Mouse (Mus musculus) monocyte, adult 2 months (primary cell): ENCODE results near the gene Ccnyl1.
"Not testable (repeated sequence)": the region's sequence is repeated elsewhere in the genome, so short reads cannot be mapped to it uniquely, and the experiment has no call there.

Experiments
- DNase-seq, 2 experiments: peaks; one replicate each; pipeline ENCODE4 v3.0.0; 2022; ENCODE audit warnings: low spot score in 2 of 2, low read depth in 1 of 2

Gene Ccnyl1

DNA sequence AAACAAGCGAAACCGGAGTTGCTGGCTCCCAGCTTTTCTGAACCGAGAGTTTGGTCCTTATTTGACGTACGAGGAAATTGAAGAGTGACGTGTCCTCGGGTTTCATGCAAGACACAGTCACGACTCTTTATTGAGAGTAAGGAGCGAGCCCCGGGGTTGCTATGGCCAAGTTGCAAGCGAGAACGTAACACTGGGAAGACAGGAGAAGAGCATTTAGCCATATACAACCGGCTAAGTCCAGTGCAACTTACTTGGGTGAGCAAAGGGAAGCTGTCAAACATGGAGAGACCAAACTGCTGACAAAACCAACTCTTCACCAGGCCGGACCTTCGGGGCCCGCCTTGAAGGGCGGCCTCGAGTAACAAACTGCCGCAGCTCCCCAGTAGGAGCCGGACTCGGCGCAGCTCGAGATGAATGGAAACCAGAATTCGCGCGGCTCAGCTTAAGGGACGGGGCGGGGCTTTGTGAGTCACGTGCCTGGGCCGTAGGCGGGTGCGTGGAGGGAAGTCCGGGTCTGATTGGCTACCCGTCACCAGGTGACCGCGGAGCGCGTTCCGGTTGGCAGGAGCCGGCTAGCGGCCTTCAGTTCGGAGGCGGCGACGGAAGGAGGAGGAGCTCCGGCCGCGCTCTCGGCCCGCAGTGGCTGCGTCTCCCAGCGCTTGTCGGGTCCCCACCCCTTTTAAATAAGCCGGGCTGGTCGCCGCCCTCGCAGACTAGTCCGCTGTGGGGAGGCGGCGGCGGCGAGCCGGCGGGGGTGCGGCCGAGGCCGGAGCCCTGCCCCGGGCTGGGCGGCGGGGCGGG, at the start of gene Ccnyl1:
Ccnyl1 (plus strand) TSS at position 243 of the 801 bp plus-strand sequence.
- peak; percentile 97 for DNase-seq

DNA sequence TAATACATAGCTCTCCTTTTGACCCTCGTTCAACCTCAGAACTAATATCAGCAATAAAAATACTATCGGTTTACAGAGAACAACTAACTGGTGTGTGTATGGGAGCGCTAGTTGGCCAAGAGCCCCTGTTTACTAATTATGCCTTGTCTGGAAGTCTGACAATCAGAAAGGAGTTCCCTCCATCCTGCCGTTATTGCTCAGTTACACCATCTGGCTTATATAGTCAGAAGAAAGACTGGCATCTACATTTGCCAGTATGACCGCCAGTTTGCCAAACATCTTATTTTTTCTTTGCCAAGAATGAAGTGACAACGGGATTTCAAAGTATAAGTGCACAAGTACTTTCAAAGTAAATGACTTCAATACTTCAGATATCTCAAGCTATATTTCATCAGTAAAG, 49.2 kb upstream of the Ccnyl1 start:
- no peak for DNase-seq

DNA sequence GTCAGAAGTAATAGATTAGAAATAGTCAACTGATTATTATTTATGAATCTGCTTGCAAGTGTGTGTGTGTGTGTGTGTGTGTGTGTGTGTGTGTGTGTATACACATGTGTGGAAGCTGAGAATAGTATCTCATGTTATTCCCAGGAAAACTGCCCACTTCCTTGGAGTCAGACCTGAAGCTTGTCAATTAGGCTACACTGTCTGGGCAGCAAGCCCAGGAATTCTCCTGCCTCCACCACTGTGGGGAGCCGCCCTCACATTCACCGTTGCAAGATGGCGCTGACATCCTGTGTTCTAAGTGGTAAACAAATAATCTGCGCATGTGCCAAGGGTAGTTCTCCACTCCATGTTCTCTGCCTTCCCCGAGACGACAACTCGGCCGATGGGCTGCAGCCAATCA, 47.7 kb upstream of the Ccnyl1 start:
- DNase-seq, result not testable (repeated sequence)

DNA sequence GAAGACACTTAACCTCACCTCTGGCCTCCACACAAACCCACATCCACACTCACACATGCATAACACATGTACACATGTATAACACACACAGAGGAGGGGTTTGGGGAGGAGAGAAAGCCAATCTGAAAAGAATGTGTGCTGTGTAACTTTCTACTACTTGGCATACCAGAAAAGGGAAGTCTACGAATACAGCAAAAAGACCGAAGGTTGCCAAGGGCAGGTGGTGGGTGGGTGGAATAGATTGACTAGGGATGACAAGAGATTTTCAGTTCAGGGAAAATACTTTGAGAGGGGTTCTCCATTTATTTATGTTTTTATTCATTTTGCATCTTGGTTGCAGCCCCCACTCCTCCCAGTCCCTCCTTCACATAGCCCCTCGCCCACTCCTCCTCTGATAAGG, 45.7 kb upstream of the Ccnyl1 start:
- DNase-seq, result no peak

GRCm38 (mm10) chr1:64649362-64650124, 40.7 kb upstream of the Ccnyl1 start:
- DNase-seq, result no peak

DNA sequence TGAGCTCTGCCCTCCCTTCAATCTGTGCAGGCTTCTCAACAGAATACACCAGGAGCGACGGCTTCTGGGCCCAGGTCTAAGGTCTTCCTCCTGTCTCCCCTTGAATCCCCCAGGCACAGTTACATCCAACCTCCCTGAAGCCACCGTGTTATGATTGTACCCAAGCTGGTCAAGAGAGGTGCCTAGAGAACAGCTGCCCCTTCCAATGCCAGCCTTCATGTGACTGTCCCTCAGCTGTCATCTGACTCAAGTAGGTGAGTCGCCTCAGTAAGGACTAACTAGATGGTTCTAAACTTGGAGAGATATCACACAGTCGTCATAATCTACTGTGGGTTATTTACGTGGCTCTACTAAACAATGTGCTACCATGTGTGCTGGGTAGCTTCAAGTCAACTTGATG, 36.6 kb upstream of the Ccnyl1 start:
- DNase-seq, result no peak

GRCm38 (mm10) chr1:64655415-64655814, 34.8 kb upstream of the Ccnyl1 start:
- no peak for DNase-seq

DNA sequence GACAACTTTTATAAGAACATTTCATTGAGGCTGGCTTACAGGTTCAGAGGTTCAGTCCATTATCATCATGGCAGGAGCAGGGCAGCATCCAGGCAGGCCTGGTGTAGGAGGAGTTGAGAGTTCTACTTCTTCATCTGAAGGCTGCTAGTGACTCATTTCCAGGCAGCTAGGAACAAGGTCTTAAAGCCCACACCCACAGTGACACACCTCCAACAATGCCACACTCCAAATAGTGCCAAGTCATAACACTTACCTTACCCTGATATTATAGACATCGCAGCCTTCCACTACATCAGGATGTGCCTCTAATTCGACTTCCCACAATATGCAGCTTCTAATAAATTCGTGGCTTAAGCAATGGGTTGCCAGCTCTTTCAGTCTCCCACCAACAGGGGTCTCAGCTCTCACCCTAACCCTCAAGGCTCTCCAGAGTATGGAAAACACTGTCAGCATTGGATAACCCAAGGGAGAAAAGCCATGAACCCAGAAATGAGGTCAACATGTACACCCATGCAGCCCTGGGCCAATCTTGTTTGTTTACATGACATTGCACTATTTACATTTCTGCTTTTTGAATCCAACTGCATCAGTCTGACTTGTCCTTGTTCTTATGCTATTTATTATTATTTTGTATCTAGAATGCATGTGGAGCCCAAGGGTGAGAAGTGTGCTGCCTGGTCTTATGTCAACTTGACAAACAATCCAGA, 33.7 kb upstream of the Ccnyl1 start:
- DNase-seq, result no peak

DNA sequence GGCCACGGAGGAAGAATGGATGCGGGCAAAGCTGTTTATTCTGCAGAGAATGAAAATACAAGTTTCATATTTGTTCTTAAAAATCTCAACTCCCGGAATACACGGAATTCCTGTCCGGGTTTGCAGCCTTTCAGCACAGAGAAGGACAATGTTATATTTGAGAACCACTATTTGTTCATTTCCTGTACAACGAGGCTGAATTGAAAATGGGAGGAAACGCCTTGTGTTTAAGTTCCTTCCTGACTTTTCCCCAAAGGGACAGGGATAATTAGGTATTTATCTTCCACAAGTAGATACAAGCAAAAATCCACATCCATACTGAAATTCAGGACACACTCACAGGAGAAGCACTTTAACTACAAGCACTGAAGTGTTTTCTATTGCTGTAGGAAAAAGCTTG, 31.4 kb upstream of the Ccnyl1 start:
- no peak for DNase-seq

DNA sequence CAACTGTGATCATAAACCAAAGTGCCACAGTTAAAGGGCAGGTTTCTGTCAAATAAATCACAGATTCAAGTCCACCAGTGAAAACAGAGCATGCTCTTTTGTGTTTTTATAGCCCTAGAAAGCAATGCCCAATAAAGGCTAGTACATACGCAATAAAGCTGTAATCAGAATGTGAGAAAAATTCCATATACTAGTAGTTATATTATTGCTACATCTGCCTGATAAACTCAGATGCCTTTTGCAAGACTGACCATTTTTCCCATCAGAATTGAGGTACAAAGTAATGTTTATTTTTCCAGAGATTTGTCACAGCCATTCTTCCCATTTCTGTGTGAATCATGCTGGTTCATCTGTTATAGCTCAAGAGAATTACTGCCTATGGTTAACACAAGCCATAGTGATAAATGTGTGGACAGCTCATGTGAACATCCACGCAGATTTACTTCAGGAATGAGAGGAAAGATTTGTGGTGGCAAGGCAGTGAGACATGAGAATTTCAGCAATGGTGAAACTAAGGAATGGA, 23.1 kb upstream of the Ccnyl1 start:
- no peak for DNase-seq

DNA sequence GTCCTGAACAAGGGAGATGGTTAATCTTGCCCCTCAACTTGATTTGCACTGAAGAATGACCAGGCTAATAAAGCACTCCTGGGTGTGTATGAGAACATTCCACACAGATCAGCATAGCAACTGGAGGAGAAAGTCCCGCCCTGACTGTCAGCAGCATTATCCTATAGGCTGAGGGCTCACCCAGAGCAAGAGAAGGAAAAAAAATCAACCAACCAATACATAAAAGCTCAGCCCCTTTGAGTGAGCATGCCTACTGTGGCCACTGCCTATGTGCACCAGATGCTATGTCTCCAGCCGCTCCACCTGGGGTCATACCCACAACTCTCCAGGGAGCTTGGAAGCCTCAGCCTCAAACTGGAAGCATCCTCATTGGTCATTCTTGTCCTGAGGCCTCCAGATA, 20.8 kb upstream of the Ccnyl1 start:
- no peak for DNase-seq

DNA sequence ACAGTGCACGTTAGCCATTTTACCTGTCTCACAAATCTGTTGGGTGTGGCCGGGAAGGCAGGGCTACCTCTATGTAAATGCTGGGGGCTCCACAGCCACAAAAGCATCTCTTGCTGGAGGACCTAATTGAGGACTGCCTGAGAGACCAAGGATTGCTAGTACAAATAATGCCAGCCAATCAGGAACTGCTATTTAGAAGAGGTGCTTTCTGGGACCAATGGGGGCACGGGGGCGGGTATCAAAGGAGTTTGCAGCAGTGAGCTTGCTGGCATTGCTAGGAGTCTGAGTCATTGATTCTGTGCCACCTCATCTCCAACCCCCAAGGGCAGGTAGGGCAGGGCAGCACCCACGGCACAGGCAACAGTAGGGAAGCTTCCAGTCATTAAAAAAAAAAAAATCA, 16.3 kb upstream of the Ccnyl1 start:
- no peak for DNase-seq

DNA sequence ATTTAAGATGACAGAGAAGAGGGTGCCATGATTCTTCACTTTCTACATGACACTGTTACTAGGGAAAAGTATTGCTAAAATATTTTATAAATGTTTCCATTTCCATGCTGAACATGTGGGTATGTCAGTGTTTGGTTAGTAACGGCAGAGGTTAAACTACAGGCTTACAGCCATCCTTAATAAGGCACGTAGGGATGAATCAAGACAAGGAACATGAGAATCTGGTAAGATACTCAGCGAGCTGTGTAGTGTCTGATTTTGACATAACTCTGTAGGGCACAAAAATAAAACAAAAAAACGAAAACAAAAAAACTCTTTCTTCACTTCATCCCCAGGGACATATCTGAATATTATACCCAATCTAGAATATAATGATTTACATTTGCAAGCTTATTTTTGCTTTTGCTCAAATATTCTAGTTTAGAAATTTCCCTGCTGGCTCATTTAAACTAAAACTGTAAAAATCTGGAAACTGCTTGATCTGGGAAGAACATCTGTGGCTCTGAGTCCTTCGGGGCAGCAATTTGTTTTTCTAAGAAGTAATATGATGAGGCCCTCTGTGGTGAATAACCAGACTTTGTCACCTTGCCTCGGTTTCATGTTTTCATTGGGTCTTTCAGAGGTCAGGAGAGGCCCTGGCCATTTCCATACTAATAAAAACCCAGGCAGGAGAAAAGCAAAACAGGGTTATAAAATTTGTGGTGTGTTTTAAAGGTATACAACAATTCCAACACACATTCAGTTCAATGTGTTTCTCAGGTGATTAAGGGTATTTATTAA, 14.0 kb upstream of the Ccnyl1 start:
- no peak for DNase-seq

DNA sequence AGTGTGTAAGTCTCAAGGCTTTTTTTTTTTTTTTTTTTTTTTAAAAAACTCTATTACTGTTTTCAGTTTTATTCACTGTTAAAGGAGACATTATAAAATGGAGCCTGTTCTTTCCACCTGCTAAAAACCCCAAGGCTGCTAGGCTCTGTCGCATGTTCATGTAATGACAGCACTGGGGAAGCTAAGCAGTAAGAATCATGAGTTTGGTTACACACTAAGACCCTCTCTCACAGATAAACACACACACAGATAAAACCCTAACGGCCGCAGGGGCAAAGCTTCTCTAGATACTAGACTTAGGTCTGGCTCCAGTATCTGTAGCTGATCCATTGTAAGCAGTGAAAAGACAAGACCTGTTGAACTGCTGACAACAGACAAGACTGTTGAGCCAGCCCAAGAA, 8.8 kb upstream of the Ccnyl1 start:
- DNase-seq, result no peak

- no peak for DNase-seq
These were observed 7.2 kb upstream of the Ccnyl1 start for GRCm38 (mm10) chr1:64683039-64683438.

DNA sequence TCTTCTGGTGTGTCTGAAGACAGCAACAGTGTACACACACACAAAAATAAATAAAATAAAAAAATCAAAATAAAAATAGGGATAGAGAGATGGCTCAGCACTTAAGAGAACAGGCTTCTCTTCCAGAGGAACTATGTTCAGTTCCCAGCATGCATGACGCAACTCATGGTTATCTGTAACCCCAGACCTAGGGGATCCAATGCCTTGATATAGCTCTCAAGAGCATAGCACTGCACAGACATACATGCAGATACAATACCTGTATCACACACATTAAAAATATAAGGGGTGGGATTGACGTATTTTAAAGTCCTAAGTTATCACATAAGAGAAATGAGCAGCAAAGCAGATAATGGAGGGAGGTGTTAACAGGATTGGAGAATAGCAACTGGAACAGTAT, 5.8 kb upstream of the Ccnyl1 start:
- no peak for DNase-seq

GRCm38 (mm10) chr1:64688046-64688445, 2.2 kb upstream of the Ccnyl1 start:
- no peak for DNase-seq

DNA sequence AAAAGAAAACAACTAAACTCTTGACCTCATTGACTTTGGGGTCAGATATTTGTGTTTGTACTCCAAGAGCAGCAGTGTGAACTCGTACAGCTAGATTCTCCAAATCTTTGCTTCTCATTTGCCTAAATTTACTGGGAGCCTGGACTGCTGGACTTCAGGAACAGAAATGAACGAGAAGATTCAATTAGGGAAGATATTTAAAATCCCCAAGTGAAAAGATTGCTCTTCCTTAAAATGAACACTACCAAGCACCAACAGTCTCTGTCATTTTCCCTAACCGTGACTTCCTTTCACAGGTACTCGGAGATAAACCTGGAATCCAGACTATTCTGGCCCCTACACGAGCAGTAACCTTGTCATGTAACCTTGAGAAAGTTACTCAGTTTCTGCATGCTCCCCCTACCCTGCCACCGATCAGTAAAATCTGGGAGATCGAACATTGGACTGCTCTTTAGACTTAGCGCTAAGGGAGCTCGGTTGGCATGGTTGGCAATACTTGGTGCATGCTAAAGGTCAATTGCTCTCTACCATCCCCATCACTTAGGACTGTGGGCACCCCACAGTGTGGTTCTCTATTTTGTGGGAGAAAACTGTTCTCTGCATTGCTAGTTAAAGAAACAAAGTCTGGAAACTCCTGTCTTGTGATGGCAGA, 568 bp upstream of the Ccnyl1 start:
- DNase-seq, result no peak

DNA sequence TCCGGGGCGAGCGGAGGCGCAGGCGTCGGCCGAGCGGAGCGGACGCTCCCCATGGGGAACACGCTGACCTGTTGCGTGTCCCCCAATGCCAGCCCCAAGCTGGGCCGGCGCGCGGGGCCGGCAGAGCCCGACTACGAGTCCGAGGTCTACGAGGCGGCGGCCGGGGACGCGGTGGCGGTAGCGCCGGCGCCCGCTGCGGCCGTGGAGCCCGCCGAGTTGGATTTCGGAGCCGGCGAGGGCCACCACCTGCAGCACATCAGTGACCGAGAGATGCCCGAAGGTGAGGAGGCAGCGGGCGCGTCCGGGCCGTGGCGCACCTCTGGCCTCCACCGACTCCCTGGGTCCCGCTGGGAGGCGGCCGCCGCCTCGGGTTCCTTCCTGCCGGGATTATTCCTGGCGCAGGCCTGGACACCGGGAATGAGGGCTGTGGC, 881 bp downstream of the Ccnyl1 start:
- DNase-seq, result no peak

DNA sequence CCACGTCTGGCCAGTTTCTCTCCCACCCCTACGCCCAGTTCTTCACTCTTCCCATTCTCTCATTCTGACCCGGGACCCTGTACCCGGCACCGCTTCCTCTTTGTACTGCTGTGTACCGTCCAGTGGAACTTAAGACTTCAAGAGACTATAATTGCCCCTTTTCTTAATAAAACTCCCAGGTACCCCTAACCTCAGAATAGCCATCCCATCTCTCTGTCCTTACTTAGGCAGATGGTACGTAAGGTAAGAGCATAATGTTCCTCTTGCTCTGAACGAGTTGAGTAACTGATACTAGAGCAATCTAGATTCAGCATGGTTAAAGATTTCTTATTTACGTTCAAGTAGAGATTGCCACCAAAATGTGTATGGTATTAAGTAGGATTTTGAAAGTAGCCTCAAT, 1.3 kb downstream of the Ccnyl1 start:
- DNase-seq, result no peak
